Mouse (Mus musculus): Measurements from ENCODE around the gene Tor1aip1. TPM values are rescaled to one million over a fixed set of nuclear protein-coding genes. Genes with fewer than 3 reads are reported as not detected.

Gene Tor1aip1
- polyA plus RNA-seq, 1 experiment from 2014 or later: 34.5 TPM

DNA sequence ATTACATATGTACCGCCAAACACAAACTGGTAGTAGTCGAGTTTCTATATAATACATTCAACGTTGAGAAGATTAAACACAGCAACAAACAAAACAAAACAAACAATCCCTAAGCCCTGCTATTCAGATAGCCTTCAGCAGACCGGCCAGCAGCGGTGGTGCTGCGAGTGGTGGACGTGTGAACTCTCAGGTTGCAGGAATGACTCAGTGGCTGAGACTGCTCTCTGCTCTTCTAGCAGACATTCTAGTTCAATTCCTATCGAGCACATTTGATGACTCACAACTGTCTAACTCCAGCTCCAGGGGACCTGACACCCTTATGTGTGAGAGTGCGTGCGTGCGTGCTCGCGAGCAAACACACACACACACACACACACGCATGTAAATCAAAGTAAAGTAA is 33.8 kb upstream of the Tor1aip1 start:
- no peak overlapping the region for H3K4me3 ChIP-seq (ENCODE audit: control insufficient read depth in 1 of 2, insufficient read depth in 1 of 2, low read depth in 1 of 2, low read length in 2 of 2)
- WGBS: 32% methylated on average over 14 of the region's 14 CpGs
- no peak overlapping the region for H3K4me2 ChIP-seq (ENCODE audit: low read length)
- H3K9me3 ChIP-seq (ENCODE audit: control insufficient read depth, low read length): no peaks in the 10 kb centered on the region
- H3K27me3 ChIP-seq (ENCODE audit: control insufficient read depth, insufficient read depth, low read length): no peaks in the 10 kb centered on the region
- H3K4me1 ChIP-seq (ENCODE audit: control insufficient read depth in 2 of 2, insufficient read depth in 2 of 2, low read length in 2 of 2): peaks cover 8 to 11% of the 10 kb centered on the region in 2 experiments
- no peak overlapping the region for H3K9ac ChIP-seq (ENCODE audit: low read length)
- ATAC-seq (ENCODE audit: insufficient number of reproducible peaks, insufficient read depth, low FRiP score, low read depth): no peak
- H3K36me3 ChIP-seq (ENCODE audit: control insufficient read depth, insufficient read depth, low read length): peaks cover 23% of the 10 kb centered on the region
- H3K27ac ChIP-seq (replicated peaks in 1 of 2; ENCODE audit: control insufficient read depth in 1 of 2, insufficient read depth in 1 of 2, low read depth in 2 of 2, low read length in 2 of 2): peak overlapping the region in 1 of 2 experiments; percentile 51; a peak in 2 of 4 replicates

GRCm38 (mm10) chr1:156066133-156066532 is 29.9 kb upstream of the Tor1aip1 start:
- H3K27ac ChIP-seq (replicated peaks in 1 of 2; ENCODE audit: control insufficient read depth in 1 of 2, insufficient read depth in 1 of 2, low read depth in 2 of 2, low read length in 2 of 2): peak overlapping the region in 1 of 2 experiments; percentile 10; a peak in 3 of 4 replicates
- H3K4me2 ChIP-seq (ENCODE audit: low read length): no peak overlapping the region
- no peaks in the 10 kb centered on the region for H3K9me3 ChIP-seq (ENCODE audit: control insufficient read depth, low read length)
- no peak for ATAC-seq (ENCODE audit: insufficient number of reproducible peaks, insufficient read depth, low FRiP score, low read depth)
- no peak overlapping the region for H3K4me3 ChIP-seq (ENCODE audit: control insufficient read depth in 1 of 2, insufficient read depth in 1 of 2, low read depth in 1 of 2, low read length in 2 of 2)
- WGBS: 72% methylated on average over 3 of the region's 3 CpGs
- no peaks in the 10 kb centered on the region for H3K27me3 ChIP-seq (ENCODE audit: control insufficient read depth, insufficient read depth, low read length)
- H3K4me1 ChIP-seq (ENCODE audit: control insufficient read depth in 2 of 2, insufficient read depth in 2 of 2, low read length in 2 of 2): peaks cover 3 to 11% of the 10 kb centered on the region in 2 experiments
- no peak overlapping the region for H3K9ac ChIP-seq (ENCODE audit: low read length)
- peaks cover 62% of the 10 kb centered on the region for H3K36me3 ChIP-seq (ENCODE audit: control insufficient read depth, insufficient read depth, low read length)

GRCm38 (mm10) chr1:156062193-156062592 is 25.9 kb upstream of the Tor1aip1 start:
- no peak overlapping the region for H3K9ac ChIP-seq (ENCODE audit: low read length)
- no peak for ATAC-seq (ENCODE audit: insufficient number of reproducible peaks, insufficient read depth, low FRiP score, low read depth)
- WGBS: 92% methylated on average over 4 of the region's 4 CpGs
- no peak overlapping the region for H3K4me2 ChIP-seq (ENCODE audit: low read length)
- peaks cover 75% of the 10 kb centered on the region for H3K36me3 ChIP-seq (ENCODE audit: control insufficient read depth, insufficient read depth, low read length)
- no peaks in the 10 kb centered on the region; a peak in 2 of 4 replicates for H3K4me1 ChIP-seq (ENCODE audit: control insufficient read depth in 2 of 2, insufficient read depth in 2 of 2, low read length in 2 of 2)
- no peaks in the 10 kb centered on the region for H3K27me3 ChIP-seq (ENCODE audit: control insufficient read depth, insufficient read depth, low read length)
- H3K9me3 ChIP-seq (ENCODE audit: control insufficient read depth, low read length): no peaks in the 10 kb centered on the region
- no peak overlapping the region for H3K4me3 ChIP-seq (ENCODE audit: control insufficient read depth in 1 of 2, insufficient read depth in 1 of 2, low read depth in 1 of 2, low read length in 2 of 2)
- no peak overlapping the region for H3K27ac ChIP-seq (replicated peaks in 1 of 2; ENCODE audit: control insufficient read depth in 1 of 2, insufficient read depth in 1 of 2, low read depth in 2 of 2, low read length in 2 of 2)

GRCm38 (mm10) chr1:156058207-156058606 is 21.9 kb upstream of the Tor1aip1 start:
- peaks cover 56% of the 10 kb centered on the region for H3K36me3 ChIP-seq (ENCODE audit: control insufficient read depth, insufficient read depth, low read length)

GRCm38 (mm10) chr1:156046688-156047087 is 10.4 kb upstream of the Tor1aip1 start:
- ATAC-seq (ENCODE audit: insufficient number of reproducible peaks, insufficient read depth, low FRiP score, low read depth): no peak
- peaks cover 91% of the 10 kb centered on the region for H3K36me3 ChIP-seq (ENCODE audit: control insufficient read depth, insufficient read depth, low read length)
- H3K9me3 ChIP-seq (ENCODE audit: control insufficient read depth, low read length): no peaks in the 10 kb centered on the region

More at GRCm38 (mm10) chr1:156058207-156058606, 21.9 kb upstream of the Tor1aip1 start:
- no peak for ATAC-seq (ENCODE audit: insufficient number of reproducible peaks, insufficient read depth, low FRiP score, low read depth)
- Histone ChIP-seq H3K9me3 (ENCODE audit: control insufficient read depth, low read length) (no peaks in the 10 kb centered on the region), H3K4me3 (ENCODE audit: control insufficient read depth in 1 of 2, insufficient read depth in 1 of 2, low read depth in 1 of 2, low read length in 2 of 2) (no peak overlapping the region), H3K27me3 (ENCODE audit: control insufficient read depth, insufficient read depth, low read length) (no peaks in the 10 kb centered on the region), H3K4me2 (ENCODE audit: low read length) (no peak overlapping the region), H3K9ac (ENCODE audit: low read length) (no peak overlapping the region), H3K4me1 (ENCODE audit: control insufficient read depth in 2 of 2, insufficient read depth in 2 of 2, low read length in 2 of 2) (peaks cover 2 to 12% of the 10 kb centered on the region in 2 experiments; a peak in 3 of 4 replicates), H3K27ac (replicated peaks in 1 of 2; ENCODE audit: control insufficient read depth in 1 of 2, insufficient read depth in 1 of 2, low read depth in 2 of 2, low read length in 2 of 2) (no peak overlapping the region)
- WGBS: 79% methylated on average over 2 of the region's 2 CpGs

DNA sequence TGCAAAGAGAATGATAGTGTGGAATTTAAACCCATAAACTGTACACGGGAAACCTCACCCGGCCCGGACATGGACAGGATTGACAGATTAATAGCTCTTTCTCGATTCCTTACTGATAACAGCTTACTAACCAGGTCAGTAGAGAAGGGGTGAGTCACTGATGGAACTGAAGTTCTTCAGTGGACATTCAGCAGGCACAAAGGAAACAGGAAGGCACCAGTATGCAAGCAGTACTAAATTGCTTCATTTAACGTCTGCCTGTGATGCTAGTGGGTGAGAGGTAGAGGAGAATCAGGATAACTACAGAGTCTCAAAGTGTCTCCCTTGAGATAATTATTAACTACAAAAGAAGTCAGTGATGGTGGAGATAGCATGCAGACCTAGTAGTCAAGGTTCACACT is 7.9 kb upstream of the Tor1aip1 start:
- H3K27ac ChIP-seq (replicated peaks in 1 of 2; ENCODE audit: control insufficient read depth in 1 of 2, insufficient read depth in 1 of 2, low read depth in 2 of 2, low read length in 2 of 2): no peak overlapping the region
- no peak overlapping the region for H3K4me3 ChIP-seq (ENCODE audit: control insufficient read depth in 1 of 2, insufficient read depth in 1 of 2, low read depth in 1 of 2, low read length in 2 of 2)
- H3K36me3 ChIP-seq (ENCODE audit: control insufficient read depth, insufficient read depth, low read length): peaks cover 66% of the 10 kb centered on the region
- ATAC-seq (ENCODE audit: insufficient number of reproducible peaks, insufficient read depth, low FRiP score, low read depth): no peak
- no peaks in the 10 kb centered on the region for H3K27me3 ChIP-seq (ENCODE audit: control insufficient read depth, insufficient read depth, low read length)
- no peaks in the 10 kb centered on the region for H3K9me3 ChIP-seq (ENCODE audit: control insufficient read depth, low read length)
- H3K4me1 ChIP-seq (ENCODE audit: control insufficient read depth in 2 of 2, insufficient read depth in 2 of 2, low read length in 2 of 2): peaks cover 0 to 30% of the 10 kb centered on the region in 2 experiments; a peak in 3 of 4 replicates
- 59% methylated on average over 5 of the region's 5 CpGs for WGBS
- H3K9ac ChIP-seq (ENCODE audit: low read length): no peak overlapping the region
- no peak overlapping the region for H3K4me2 ChIP-seq (ENCODE audit: low read length)

More at GRCm38 (mm10) chr1:156046688-156047087, 10.4 kb upstream of the Tor1aip1 start:
- H3K4me3 ChIP-seq (ENCODE audit: control insufficient read depth in 1 of 2, insufficient read depth in 1 of 2, low read depth in 1 of 2, low read length in 2 of 2): no peak overlapping the region
- H3K9ac ChIP-seq (ENCODE audit: low read length): no peak overlapping the region
- 70% methylated on average over 3 of the region's 3 CpGs for WGBS
- no peaks in the 10 kb centered on the region for H3K27me3 ChIP-seq (ENCODE audit: control insufficient read depth, insufficient read depth, low read length)
- no peak overlapping the region; a peak in 1 of 4 replicates for H3K27ac ChIP-seq (replicated peaks in 1 of 2; ENCODE audit: control insufficient read depth in 1 of 2, insufficient read depth in 1 of 2, low read depth in 2 of 2, low read length in 2 of 2)
- peaks cover 0 to 23% of the 10 kb centered on the region in 2 experiments; a peak in 2 of 4 replicates for H3K4me1 ChIP-seq (ENCODE audit: control insufficient read depth in 2 of 2, insufficient read depth in 2 of 2, low read length in 2 of 2)
- no peak overlapping the region for H3K4me2 ChIP-seq (ENCODE audit: low read length)

DNA sequence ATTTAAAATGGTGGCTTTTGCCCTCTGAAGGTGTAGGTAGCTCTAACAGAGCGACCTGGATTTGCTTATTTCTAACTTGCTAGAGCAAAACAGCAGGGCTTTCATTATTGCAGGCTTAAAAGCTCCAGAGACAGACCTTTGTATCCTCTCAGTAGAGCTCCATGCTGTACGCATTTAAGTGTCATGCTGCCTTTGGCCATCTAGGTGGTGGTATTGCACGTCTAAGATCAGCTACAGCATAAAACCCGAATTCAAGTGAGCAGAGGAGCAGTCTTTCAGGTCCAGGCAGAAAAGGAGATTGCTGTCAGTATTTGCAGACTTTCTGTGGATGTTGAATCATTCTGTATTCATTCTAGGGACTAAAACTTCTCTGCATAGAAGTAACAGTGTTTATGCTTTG is 6.7 kb upstream of the Tor1aip1 start:
- Histone ChIP-seq H3K4me2 (ENCODE audit: low read length) (peak overlapping the region; percentile 24; the same call in 1 of the 2 replicates), H3K4me3 (ENCODE audit: control insufficient read depth in 1 of 2, insufficient read depth in 1 of 2, low read depth in 1 of 2, low read length in 2 of 2) (no peak overlapping the region), H3K4me1 (ENCODE audit: control insufficient read depth in 2 of 2, insufficient read depth in 2 of 2, low read length in 2 of 2) (peaks cover 0 to 30% of the 10 kb centered on the region in 2 experiments; a peak in 3 of 4 replicates), H3K27me3 (ENCODE audit: control insufficient read depth, insufficient read depth, low read length) (no peaks in the 10 kb centered on the region), H3K9ac (ENCODE audit: low read length) (peak overlapping the region; percentile 21; the same call in 1 of the 2 replicates), H3K36me3 (ENCODE audit: control insufficient read depth, insufficient read depth, low read length) (peaks cover 55% of the 10 kb centered on the region), H3K9me3 (ENCODE audit: control insufficient read depth, low read length) (no peaks in the 10 kb centered on the region), H3K27ac (replicated peaks in 1 of 2; ENCODE audit: control insufficient read depth in 1 of 2, insufficient read depth in 1 of 2, low read depth in 2 of 2, low read length in 2 of 2) (no peak overlapping the region)
- no peak for ATAC-seq (ENCODE audit: insufficient number of reproducible peaks, insufficient read depth, low FRiP score, low read depth)
- WGBS: 16% methylated on average over 4 of the region's 4 CpGs

- peak overlapping the region; percentile 86 for H3K9ac ChIP-seq (ENCODE audit: low read length)
- no peaks in the 10 kb centered on the region for H3K9me3 ChIP-seq (ENCODE audit: control insufficient read depth, low read length)
- no peak for ATAC-seq (ENCODE audit: insufficient number of reproducible peaks, insufficient read depth, low FRiP score, low read depth)
Measured at GRCm38 (mm10) chr1:156042481-156042880, 6.2 kb upstream of the Tor1aip1 start.

More at GRCm38 (mm10) chr1:156042481-156042880, 6.2 kb upstream of the Tor1aip1 start:
- WGBS: 77% methylated on average over 5 of the region's 5 CpGs
- peaks cover 49% of the 10 kb centered on the region for H3K36me3 ChIP-seq (ENCODE audit: control insufficient read depth, insufficient read depth, low read length)
- peak overlapping the region in 1 of 2 experiments; percentile 75; a peak in 2 of 4 replicates for H3K4me3 ChIP-seq (ENCODE audit: control insufficient read depth in 1 of 2, insufficient read depth in 1 of 2, low read depth in 1 of 2, low read length in 2 of 2)
- 0 out of 4 replicates have a peak overlapping the region, but pooled peaks of 1 of the 2 experiments have one; percentile 28 for H3K27ac ChIP-seq (replicated peaks in 1 of 2; ENCODE audit: control insufficient read depth in 1 of 2, insufficient read depth in 1 of 2, low read depth in 2 of 2, low read length in 2 of 2)
- H3K4me2 ChIP-seq (ENCODE audit: low read length): peak overlapping the region; percentile 83
- H3K4me1 ChIP-seq (ENCODE audit: control insufficient read depth in 2 of 2, insufficient read depth in 2 of 2, low read length in 2 of 2): peaks cover 0 to 30% of the 10 kb centered on the region in 2 experiments; a peak in 3 of 4 replicates
- H3K27me3 ChIP-seq (ENCODE audit: control insufficient read depth, insufficient read depth, low read length): no peaks in the 10 kb centered on the region

All from heart, embryonic 14.5 days (tissue).